Mouse (Mus musculus): Measurements from ENCODE around the gene Anapc2.

DNA sequence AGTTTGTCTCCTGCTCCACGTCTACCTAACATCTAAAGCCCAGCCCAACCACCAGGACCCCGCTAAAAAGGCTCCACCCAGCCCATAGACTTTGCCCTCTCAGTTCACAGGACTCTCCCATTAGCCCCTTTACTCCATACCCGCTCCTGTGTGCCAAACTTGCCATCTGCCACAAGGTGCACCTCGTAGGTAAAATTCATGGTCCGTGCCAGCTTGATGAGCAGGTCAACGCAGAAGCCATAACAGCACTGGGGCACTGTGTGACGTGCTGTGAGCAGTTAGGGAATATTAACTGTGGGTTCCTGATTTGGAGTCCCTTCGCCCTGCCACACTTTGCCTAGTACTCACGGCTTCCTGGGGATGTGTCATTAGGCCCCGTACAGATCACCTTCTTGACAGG lies 25.8 kb downstream of the Anapc2 start:
- TF ChIP-seq POLR2A (IDR thresholded peaks at IDR 0.05; ENCODE audit: insufficient read depth, low read length) (no peak), CTCF (IDR thresholded peaks at IDR 0.05; ENCODE audit: low read depth, low read length) (no peak), EP300 (IDR thresholded peaks at IDR 0.05; ENCODE audit: insufficient read depth, low read depth, low read length) (no peak)
